Mouse (Mus musculus) bone marrow, adult 2 months (tissue): ENCODE data around the gene Sorbs1. TPM values are rescaled to one million over a fixed set of nuclear protein-coding genes. Genes with fewer than 3 reads are reported as not detected.

Experiments used
- H3K27ac ChIP-seq: fragments of 200-500 bp; 2 replicates; pipeline ENCODE4 v1.5.1; 2012; ENCODE audit warnings: low read depth, mild to moderate bottlenecking, control low read depth, inconsistent platforms, low read length; ENCODE audit not compliant: control insufficient read depth, poor library complexity, insufficient read depth
- H3K4me1 ChIP-seq: fragments of 200-500 bp; 2 replicates; pipeline ENCODE4 v1.6.1; 2011; ENCODE audit warnings: low read length; ENCODE audit not compliant: control insufficient read depth, insufficient read depth
- H3K4me3 ChIP-seq: fragments of 200-500 bp; replicated peaks from 2 replicates; pipeline ENCODE3; 2011; ENCODE audit warnings: mild to moderate bottlenecking, low read depth, low read length, control low read depth; ENCODE audit not compliant: control insufficient read depth
- CTCF ChIP-seq: fragments of 200-500 bp; IDR thresholded peaks from 2 replicates; pipeline ENCODE4 v1.5.1; 2011; ENCODE audit warnings: low read length, control low read depth; ENCODE audit not compliant: control insufficient read depth, insufficient read depth
- POLR2A ChIP-seq: fragments of 200-500 bp; IDR thresholded peaks from 2 replicates; pipeline ENCODE4 v1.6.1; 2011; ENCODE audit warnings: low read depth, mild to moderate bottlenecking, control low read depth, low read length, borderline replicate concordance; ENCODE audit not compliant: control insufficient read depth
- WGBS: fragments of 180-500 bp; shearing (Covaris S2); methylation state at CpG from one replicate; pipeline ENCODE4 v1.1.7; 2018; 5-methylcytosine and 5-hydroxymethylcytosine counted together
- polyA plus RNA-seq: library from polyadenylated mRNA; stranded (reverse); fragments of >200 nt; gene quantifications from 2 replicates; pipeline ENCODE4 v1.2.4, GENCODE M21; 2011; ENCODE audit warnings: low replicate concordance; ENCODE audit not compliant: missing spikeins, insufficient read depth, insufficient read length

Gene Sorbs1
- polyA plus RNA-seq, 1 experiment = 26.1 TPM

GRCm38 (mm10) chr19:40314252-40314651 lies 199.3 kb downstream of the Sorbs1 start:
- H3K4me3 ChIP-seq = no peak overlapping the region

DNA sequence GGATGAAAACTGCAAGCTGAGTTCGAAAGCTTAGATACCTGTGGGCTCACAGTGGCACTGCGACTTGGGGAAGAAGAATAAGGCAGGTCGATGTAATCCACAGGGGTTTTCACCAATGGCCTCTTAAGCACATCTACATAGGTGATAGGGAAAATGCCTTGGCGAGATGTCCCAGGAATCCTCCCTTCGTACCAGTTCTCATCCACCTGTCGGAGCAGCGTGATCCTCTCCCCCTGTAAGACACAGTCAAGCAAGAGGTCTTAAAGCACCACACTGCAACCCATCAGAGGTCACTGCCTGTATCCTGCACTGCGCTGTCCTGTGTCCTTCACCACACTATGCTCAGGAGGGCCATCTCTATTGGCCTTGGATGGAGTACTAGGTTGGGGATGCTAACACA lies 201.9 kb downstream of the Sorbs1 start:
- H3K27ac ChIP-seq = no peak overlapping the region
- H3K4me1 ChIP-seq = no peaks in the 10 kb centered on the region
- WGBS = 95% methylated on average over 8 of the region's 8 CpGs

More at GRCm38 (mm10) chr19:40314252-40314651, 199.3 kb downstream of the Sorbs1 start:
- H3K4me1 ChIP-seq = no peaks in the 10 kb centered on the region
- no peak overlapping the region for H3K27ac ChIP-seq
- WGBS = 91% methylated on average over 11 of the region's 11 CpGs
- TF ChIP-seq POLR2A = no peak

GRCm38 (mm10) chr19:40310410-40311130 lies 203.0 kb downstream of the Sorbs1 start:
- no peak overlapping the region for H3K4me3 ChIP-seq
- TF ChIP-seq POLR2A (no peak), CTCF (no peak)
- 80% methylated on average over 15 of the region's 15 CpGs for WGBS
- H3K27ac ChIP-seq = no peak overlapping the region
- no peaks in the 10 kb centered on the region for H3K4me1 ChIP-seq

More for the DNA sequence above, 201.9 kb downstream of the Sorbs1 start:
- H3K4me3 ChIP-seq = no peak overlapping the region
- no peak for TF ChIP-seq POLR2A
- TF ChIP-seq CTCF = no peak

GRCm38 (mm10) chr19:40309911-40310310 lies 203.7 kb downstream of the Sorbs1 start:
- TF ChIP-seq POLR2A = no peak
- TF ChIP-seq CTCF = no peak
- H3K27ac ChIP-seq = no peak overlapping the region
- no peak overlapping the region for H3K4me3 ChIP-seq
- WGBS = 88% methylated on average over 12 of the region's 12 CpGs
- H3K4me1 ChIP-seq = no peaks in the 10 kb centered on the region

- 77% methylated on average over 7 of the region's 7 CpGs for WGBS
- H3K4me3 ChIP-seq = no peak overlapping the region
- H3K27ac ChIP-seq = no peak overlapping the region
- TF ChIP-seq CTCF (no peak), POLR2A (no peak)
- H3K4me1 ChIP-seq = no peaks in the 10 kb centered on the region
Measured at GRCm38 (mm10) chr19:40307550-40307949, 206.0 kb downstream of the Sorbs1 start.

- TF ChIP-seq POLR2A (no peak), CTCF (no peak)
- WGBS = 90% methylated on average over 2 of the region's 2 CpGs
- Histone ChIP-seq H3K4me1 (no peaks in the 10 kb centered on the region), H3K27ac (no peak overlapping the region), H3K4me3 (no peak overlapping the region)
Measured at GRCm38 (mm10) chr19:40306631-40307030, 206.9 kb downstream of the Sorbs1 start.

- no peak overlapping the region for H3K4me3 ChIP-seq
- TF ChIP-seq POLR2A = no peak
- TF ChIP-seq CTCF = no peak
- H3K4me1 ChIP-seq = no peaks in the 10 kb centered on the region; the same call in 1 of the 2 replicates
- whole genome bisulfite sequencing = 85% methylated on average over 7 of the region's 7 CpGs
- H3K27ac ChIP-seq = no peak overlapping the region
Measured at GRCm38 (mm10) chr19:40305456-40305855, 208.1 kb downstream of the Sorbs1 start.

- no peak for TF ChIP-seq POLR2A
- TF ChIP-seq CTCF = no peak
- no peaks in the 10 kb centered on the region; the same call in 1 of the 2 replicates for H3K4me1 ChIP-seq
- H3K4me3 ChIP-seq = no peak overlapping the region
- no peak overlapping the region for H3K27ac ChIP-seq
- 94% methylated on average over 9 of the region's 9 CpGs for WGBS
Measured at GRCm38 (mm10) chr19:40302916-40303315, 210.7 kb downstream of the Sorbs1 start.
